Mouse (Mus musculus) brain, embryonic 14.5 days (tissue): ENCODE data around the gene Fgfrl1.

Source experiments
- CTCF ChIP-seq: fragments of 200-500 bp; IDR thresholded peaks from 2 replicates; pipeline ENCODE4 v1.5.1; 2012; ENCODE audit warnings: inconsistent platforms, mild to moderate bottlenecking, moderate library complexity, borderline replicate concordance; ENCODE audit not compliant: insufficient read depth, insufficient read length; ENCODE audit errors: extremely low read depth
- POLR2A ChIP-seq: fragments of 200-500 bp; IDR thresholded peaks from 2 replicates; pipeline ENCODE4 v1.6.1; 2012; ENCODE audit warnings: mild to moderate bottlenecking, inconsistent platforms, borderline replicate concordance; ENCODE audit not compliant: poor library complexity, insufficient read depth, insufficient read length, severe bottlenecking; ENCODE audit errors: extremely low read depth

DNA sequence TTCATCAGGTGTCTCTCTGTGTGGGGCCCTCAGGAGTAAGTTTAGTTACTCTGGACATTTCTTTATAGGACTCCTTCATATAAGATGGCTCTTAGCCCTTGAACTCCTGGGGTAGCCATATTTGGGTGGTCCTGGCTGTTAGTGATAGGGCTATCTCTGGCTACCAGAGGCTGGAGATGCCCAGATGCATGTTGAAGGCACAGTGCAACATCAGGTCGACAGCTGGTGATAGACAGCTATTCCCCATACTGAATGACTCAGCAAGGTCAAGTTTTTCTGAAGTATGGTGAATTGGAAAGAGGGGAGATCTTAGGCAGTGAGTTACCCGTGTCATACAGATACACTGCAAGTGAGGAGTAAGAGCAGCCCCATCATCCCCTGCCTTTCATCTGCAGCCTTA lies 15.6 kb downstream of the Fgfrl1 start:
- TF ChIP-seq POLR2A, result no peak
- no peak for TF ChIP-seq CTCF
